Mouse (Mus musculus): Measurements from ENCODE around the gene Pik3c2g. TPM values are rescaled to one million over a fixed set of nuclear protein-coding genes. Genes with fewer than 3 reads are reported as not detected.

The Pik3c2g gene
- 0.07 and 1.3 TPM in 2 replicates for polyA plus RNA-seq (2012; rRNA removed; ENCODE audit: low replicate concordance)

DNA sequence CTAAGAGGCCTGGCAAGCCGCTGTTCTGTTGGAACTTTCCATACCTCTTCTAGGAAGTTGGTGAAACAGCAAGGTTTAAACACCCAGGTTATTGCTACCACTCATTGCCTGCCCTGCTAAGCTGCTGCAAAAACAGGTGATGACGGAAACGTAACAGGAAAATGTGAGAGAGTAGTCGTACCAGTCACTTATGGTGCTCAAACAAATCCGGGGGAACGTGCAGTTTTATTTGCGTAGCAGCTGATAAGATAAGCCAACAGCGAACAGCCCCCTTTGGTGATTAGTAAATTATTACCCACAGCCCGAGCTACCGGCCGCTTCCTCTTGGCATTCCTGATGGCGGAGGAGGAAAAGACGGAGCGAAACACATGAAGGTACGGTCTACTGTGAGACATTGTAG lies at the start of gene Pik3c2g:
Gene Pik3c2g, plus strand, starts transcription at position 330 of the 400 bp plus-strand sequence.

Other genes starting within 250 kb of the Pik3c2g start
- gene Rergl, start 85.2 kb upstream of the Pik3c2g start, polyA plus RNA-seq (2012; rRNA removed; ENCODE audit: low replicate concordance): 0.66 and 0.87 TPM in 2 replicates

All from subcutaneous adipose tissue, adult 2 months (tissue).